Mouse (Mus musculus) heart, embryonic 16.5 days (tissue): Measurements from ENCODE around the gene Gm8374. TPM values are rescaled to one million over a fixed set of nuclear protein-coding genes. Genes with fewer than 3 reads are reported as not detected.
"Not testable (repeated sequence)": the region's sequence is repeated elsewhere in the genome, so short reads cannot be mapped to it uniquely, and the experiment has no call there.

Experiments used
- ATAC-seq: fragments of 200-750 bp; cut with Nextera tagmentation; replicated peaks from 2 replicates; pipeline ENCODE4 v1.8.0; 2017; ENCODE audit warnings: moderate number of reproducible peaks; ENCODE audit not compliant: insufficient read depth, low FRiP score; ENCODE audit errors: extremely low read depth
- H3K27ac ChIP-seq: fragments of 300-500 bp; sonication (generic); 2 replicates; pipeline ENCODE4 v1.5.1; 2014; ENCODE audit warnings: mild to moderate bottlenecking, low read length, control low read depth, moderate library complexity
- H3K27me3 ChIP-seq: fragments of 300-500 bp; sonication (generic); 2 replicates; pipeline ENCODE4 v1.6.1; 2014; ENCODE audit warnings: low read length, mixed read lengths; ENCODE audit not compliant: control insufficient read depth, insufficient read depth
- H3K36me3 ChIP-seq: fragments of 300-500 bp; sonication (generic); 2 replicates; pipeline ENCODE4 v1.6.1; 2014; ENCODE audit not compliant: control insufficient read depth, insufficient read depth
- H3K4me1 ChIP-seq: fragments of 300-500 bp; sonication (generic); 2 replicates; pipeline ENCODE4 v1.6.1; 2014; ENCODE audit warnings: low read length, mixed read lengths; ENCODE audit not compliant: control insufficient read depth, insufficient read depth
- H3K4me2 ChIP-seq: fragments of 300-500 bp; sonication (generic); 2 replicates; pipeline ENCODE4 v1.6.1; 2014; ENCODE audit warnings: low read depth, mild to moderate bottlenecking, control low read depth, low read length
- H3K4me3 ChIP-seq: fragments of 300-500 bp; sonication (generic); 2 replicates; pipeline ENCODE4 v1.5.1; 2014; ENCODE audit warnings: mild to moderate bottlenecking, control low read depth, low read length
- H3K9ac ChIP-seq: fragments of 300-500 bp; sonication (generic); 2 replicates; pipeline ENCODE4 v1.6.1; 2014; ENCODE audit warnings: low read length, control low read depth
- H3K9me3 ChIP-seq: fragments of 300-500 bp; sonication (generic); replicated peaks from 2 replicates; pipeline ENCODE4 v1.6.1; 2016; ENCODE audit warnings: low read length; ENCODE audit not compliant: control insufficient read depth
- WGBS: fragments of 180-500 bp; shearing (Covaris S2); extraction: QIAGEN DNeasy Blood & Tissue Kit; methylation state at CpG from one replicate; pipeline ENCODE4 v1.1.7; 2014; 5-methylcytosine and 5-hydroxymethylcytosine counted together
- polyA plus RNA-seq: library from polyadenylated mRNA; unstranded; fragments of >200 nt; fragmentation: Nextera tagmentation; extraction: Ambion mirVana; gene quantifications from 2 replicates; pipeline ENCODE4 v1.2.1, GENCODE M21; 2015

The Gm8374 gene
- not detected in 2 replicates for polyA plus RNA-seq

DNA sequence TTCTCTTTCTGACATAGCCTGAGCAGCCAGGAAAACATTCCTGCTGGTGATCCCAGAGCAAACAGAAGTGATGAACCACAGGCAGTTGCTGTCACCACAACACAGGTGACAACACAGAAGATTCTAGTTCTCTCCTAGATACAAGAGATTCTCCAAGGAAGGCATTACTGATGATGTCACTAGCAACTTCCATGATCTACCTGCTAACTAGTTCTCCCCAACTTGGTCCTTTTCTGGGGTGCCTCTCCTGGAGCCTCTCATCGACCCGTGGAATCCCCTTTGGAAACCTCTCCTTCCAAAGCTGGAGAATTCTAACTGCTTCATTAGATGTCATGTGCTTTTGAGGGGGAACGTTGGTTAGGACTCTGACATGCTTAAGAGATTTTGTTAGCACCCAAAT, at the start of gene Gm8374:
Gene Gm8374, minus strand, starts transcription at position 101 of the 400 bp plus-strand sequence.
- H3K4me1 ChIP-seq, H3K4me3 ChIP-seq, H3K36me3 ChIP-seq, H3K4me2 ChIP-seq, ATAC-seq, H3K27me3 ChIP-seq, H3K27ac ChIP-seq, H3K9ac ChIP-seq, H3K9me3 ChIP-seq: not testable (repeated sequence)
- 76% methylated on average over 3 of the region's 3 CpGs for WGBS

GRCm38 (mm10) chr14:7332295-7332694, 32.6 kb downstream of the Gm8374 start, which contains the start of gene Gm5797:
Gm5797 (minus strand) TSS chr14:7332395.
- H3K27me3 ChIP-seq, H3K9me3 ChIP-seq, ATAC-seq, H3K4me1 ChIP-seq, H3K4me2 ChIP-seq, H3K36me3 ChIP-seq, H3K4me3 ChIP-seq, H3K27ac ChIP-seq, H3K9ac ChIP-seq: not testable (repeated sequence)
- no CpG with 5 or more reads among the region's 1 CpGs for WGBS

DNA sequence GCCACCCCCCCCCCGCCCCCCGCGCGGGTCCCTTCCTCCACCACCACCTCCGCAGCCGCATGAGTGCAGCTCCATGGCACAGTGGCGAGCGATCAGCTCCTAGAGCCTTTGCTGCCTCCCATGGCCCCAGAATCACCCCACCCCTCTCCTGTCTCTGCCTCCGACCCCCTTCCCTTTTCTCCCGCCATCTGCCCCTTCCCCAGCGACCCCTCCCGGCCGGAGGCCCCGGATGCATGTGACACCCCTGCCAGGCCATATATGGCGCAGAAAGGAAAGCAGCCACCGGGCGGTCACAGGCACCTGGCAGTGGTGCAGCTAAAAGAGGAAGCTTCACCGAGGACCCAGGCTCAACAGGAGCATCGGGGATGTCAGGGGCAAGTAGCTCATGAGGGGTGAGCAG, 49.8 kb downstream of the Gm8374 start:
- H3K4me2 ChIP-seq, result peak overlapping the region; percentile 69
- H3K27me3 ChIP-seq, H3K4me1 ChIP-seq, H3K27ac ChIP-seq, H3K9me3 ChIP-seq, ATAC-seq, H3K36me3 ChIP-seq: not testable (repeated sequence)
- peak overlapping the region; percentile 67 for H3K9ac ChIP-seq
- 2% methylated on average over 12 of the region's 19 CpGs for WGBS
- peak overlapping the region; percentile 56 for H3K4me3 ChIP-seq

DNA sequence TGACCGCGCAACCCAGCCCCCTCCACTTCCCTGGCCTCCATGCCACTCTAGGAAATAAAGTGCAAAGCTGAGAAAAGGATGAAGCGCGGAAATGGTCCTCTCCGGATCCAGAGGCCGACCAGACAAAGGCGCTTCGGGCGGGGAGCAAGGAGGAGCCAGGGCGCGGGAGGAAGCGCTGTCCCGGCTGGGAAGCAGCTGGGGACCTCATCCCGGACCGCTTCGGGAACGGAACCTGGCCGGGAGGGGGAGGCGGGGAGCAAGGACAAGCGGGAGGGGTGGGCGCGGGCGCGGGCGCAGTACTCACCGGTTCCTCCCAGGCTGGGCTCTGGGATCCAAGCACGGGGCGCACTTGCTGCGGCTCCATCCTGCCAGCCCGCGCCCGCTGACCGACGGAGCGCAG, 50.3 kb downstream of the Gm8374 start, which contains the start of gene Gm3739:
Gene Gm3739, minus strand, starts transcription at position 389 of the 400 bp plus-strand sequence.
- peak within 1 kb of the TSS; percentile 56 for H3K4me3 ChIP-seq
- 0% methylated on average over 8 of the region's 35 CpGs for WGBS
- H3K9ac ChIP-seq, result peak within 1 kb of the TSS; percentile 67
- H3K4me1 ChIP-seq, H3K36me3 ChIP-seq, H3K27me3 ChIP-seq, ATAC-seq, H3K9me3 ChIP-seq, H3K27ac ChIP-seq: not testable (repeated sequence)
- H3K4me2 ChIP-seq, result peak within 1 kb of the TSS; percentile 69

Other genes starting within 250 kb of the Gm8374 start
- gene Gm6676, start 239.7 kb downstream of the Gm8374 start, polyA plus RNA-seq, result 0.08 TPM in 1 of 2 replicates, not detected in the other
- 2.5 and 3.0 TPM in 2 replicates for gene Gm3512, start 190.6 kb downstream of the Gm8374 start, polyA plus RNA-seq
- 0.08 TPM in 1 of 2 replicates, not detected in the other for gene Gm16434, start 170.6 kb downstream of the Gm8374 start, polyA plus RNA-seq
- not detected in 2 replicates for gene Gm3727, start 100.4 kb downstream of the Gm8374 start, polyA plus RNA-seq
- 1.0 and 1.2 TPM in 2 replicates for gene Gm3739, start 50.1 kb downstream of the Gm8374 start, polyA plus RNA-seq
- gene Gm5797, start 32.7 kb downstream of the Gm8374 start, polyA plus RNA-seq, result not detected in 2 replicates
- gene Gm3755, start 85.8 kb upstream of the Gm8374 start, polyA plus RNA-seq, result 0.17 TPM in 1 of 2 replicates, not detected in the other
- gene Gm3752, start 118.6 kb upstream of the Gm8374 start, polyA plus RNA-seq, result 0.92 TPM in 1 of 2 replicates, not detected in the other
- 0.17 and 0.33 TPM in 2 replicates for gene Gm3558, start 203.4 kb upstream of the Gm8374 start, polyA plus RNA-seq
- not detected in 2 replicates for gene Gm10338, start 230.5 kb upstream of the Gm8374 start, polyA plus RNA-seq